10 mouse cellular contexts compared by ENCODE assay signal in genomic region chrX:51065158-51065664, GRCm38 (mm10). TPM values are rescaled to one million over a fixed set of nuclear protein-coding genes. Genes with fewer than 3 reads are reported as not detected.
DNase-seq lines count a peak whose midpoint lies in the region; ATAC-seq and TF ChIP-seq lines count a peak whose summit lies in the region.
"Had no signal": no experiment of that assay in that cellular context is flagged by ENCODE, and none has a peak within 500 bp of the region (broad histone marks: within the 10 kb centered on the region; RNA-seq: fewer than 3 reads in every experiment).

No protein-coding gene starts in this region.

- H3K4me3 ChIP-seq in lung, postnatal 0 days (ENCODE audit: low read depth, low read length): no peak overlapping the region
- H3K4me3 ChIP-seq in CH12.LX (replicated peaks in 1 of 3; ENCODE audit: low read depth in 2 of 3, low read length in 2 of 3, poor library complexity in 1 of 3) (no peak overlapping the region), myocyte (no peak overlapping the region)
- H3K4me3 ChIP-seq in hindbrain, embryonic 13.5 days: no peak overlapping the region
- H3K4me3 ChIP-seq in hindbrain, postnatal 0 days (ENCODE audit: low read length): no peak overlapping the region
- H3K4me3 ChIP-seq: embryonic facial prominence, embryonic 12.5 days; liver, embryonic 13.5 days had no signal

- no peaks in the 10 kb centered on the region for H3K79me2 ChIP-seq in CH12.LX (replicated peaks; ENCODE audit: control insufficient read depth, extremely low read depth, insufficient read depth, poor library complexity, severe bottlenecking)
- H3K79me2 ChIP-seq in myocyte (ENCODE audit: control insufficient read depth, insufficient read depth): no peaks in the 10 kb centered on the region

- TF ChIP-seq POLR2A in CH12.LX (IDR thresholded peaks at IDR 0.05; ENCODE audit: low read depth, low read length) (no peak), myocyte (IDR thresholded peaks at IDR 0.05; ENCODE audit: insufficient read length, low read depth) (no peak)

- no peak for TF ChIP-seq EP300 in lung, postnatal 0 days (IDR thresholded peaks at IDR 0.05)
- TF ChIP-seq EP300 in CH12.LX (IDR thresholded peaks at IDR 0.05; ENCODE audit: low read length): no peak

- peak; percentile 26 for TF ChIP-seq RAD21 in CH12.LX (IDR thresholded peaks at IDR 0.05; ENCODE audit: low read depth, low read length)

- 47% methylated on average over 6 of the region's 6 CpGs for WGBS in lung, postnatal 0 days
- 57% methylated on average over 6 of the region's 6 CpGs for WGBS in hindbrain, embryonic 13.5 days
- 59% methylated on average over 6 of the region's 6 CpGs for WGBS in hindbrain, postnatal 0 days

- TF ChIP-seq CTCF in lung, postnatal 0 days (IDR thresholded peaks at IDR 0.05): peak; percentile 36
- peak in 1 of 2 experiments; percentile 46; a peak in 2 of 4 replicates for TF ChIP-seq CTCF in CH12.LX (conservative IDR thresholded peaks at IDR 0.05 in 1 of 2, IDR thresholded peaks at IDR 0.05 in 1 of 2; ENCODE audit: low read depth in 2 of 2, low read length in 2 of 2)
- no peak for TF ChIP-seq CTCF in hindbrain, postnatal 0 days (IDR thresholded peaks at IDR 0.05; ENCODE audit: low read depth)

- no peaks in the 10 kb centered on the region for H3K9me3 ChIP-seq in lung, postnatal 0 days (ENCODE audit: low read length)
- no peaks in the 10 kb centered on the region for H3K9me3 ChIP-seq in CH12.LX (replicated peaks; ENCODE audit: low read length)
- H3K9me3 ChIP-seq in hindbrain, embryonic 13.5 days: no peaks in the 10 kb centered on the region
- no peaks in the 10 kb centered on the region for H3K9me3 ChIP-seq in hindbrain, postnatal 0 days (ENCODE audit: low read length)
- H3K9me3 ChIP-seq: embryonic facial prominence, embryonic 12.5 days; liver, embryonic 13.5 days had no signal

- no peaks in the 10 kb centered on the region for H3K27me3 ChIP-seq in lung, postnatal 0 days (replicated peaks; ENCODE audit: insufficient read depth, low read length)
- H3K27me3 ChIP-seq in CH12.LX (replicated peaks) (no peaks in the 10 kb centered on the region), myocyte (ENCODE audit: control insufficient read depth, insufficient read depth, insufficient read length) (no peaks in the 10 kb centered on the region)
- H3K27me3 ChIP-seq in hindbrain, embryonic 13.5 days: no peaks in the 10 kb centered on the region
- H3K27me3 ChIP-seq in hindbrain, postnatal 0 days (ENCODE audit: insufficient read depth, low read length): no peaks in the 10 kb centered on the region
- H3K27me3 ChIP-seq: embryonic facial prominence, embryonic 12.5 days; liver, embryonic 13.5 days had no signal

- no peak for ATAC-seq in lung, postnatal 0 days
- no peak for ATAC-seq in hindbrain, embryonic 13.5 days (ENCODE audit: low FRiP score)
- ATAC-seq in hindbrain, postnatal 0 days: no peak
- ATAC-seq: hindbrain, embryonic 16.5 days had no signal

- in situ Hi-C loops in CH12.LX (cut with MboI; ENCODE audit: low pct_ligation_motif_present, low pct_unique_long_range_greater_than_20kb, low sequenced_read_pairs): no loop called here

- no peak overlapping the region for H3K9ac ChIP-seq in lung, postnatal 0 days (replicated peaks; ENCODE audit: low read depth)
- H3K9ac ChIP-seq in CH12.LX (ENCODE audit: insufficient read depth, low read depth): no peak overlapping the region
- H3K9ac ChIP-seq in hindbrain, embryonic 13.5 days: no peak overlapping the region
- no peak overlapping the region for H3K9ac ChIP-seq in hindbrain, postnatal 0 days (replicated peaks; ENCODE audit: low read length)
- H3K9ac ChIP-seq: embryonic facial prominence, embryonic 12.5 days; liver, embryonic 13.5 days had no signal

- no peak overlapping the region for H3K27ac ChIP-seq in lung, postnatal 0 days (ENCODE audit: low read length)
- no peak overlapping the region for H3K27ac ChIP-seq in CH12.LX (ENCODE audit: insufficient read depth, low read depth)
- no peak overlapping the region for H3K27ac ChIP-seq in hindbrain, embryonic 13.5 days
- H3K27ac ChIP-seq in hindbrain, postnatal 0 days: no peak overlapping the region
- H3K27ac ChIP-seq: embryonic facial prominence, embryonic 12.5 days; liver, embryonic 13.5 days had no signal

- dilution Hi-C loops in CH12.LX (cut with MboI; ENCODE audit: extremely low pct_ligation_motif_present, extremely low pct_unique_long_range_greater_than_20kb, low sequenced_read_pairs): no loop called here

- H3K4me2 ChIP-seq in lung, postnatal 0 days (replicated peaks; ENCODE audit: low read depth, low read length): no peak overlapping the region
- H3K4me2 ChIP-seq in CH12.LX (ENCODE audit: insufficient read depth, low read depth, poor library complexity, severe bottlenecking): peak overlapping the region; percentile 71; the same call in 1 of the 2 replicates
- peak overlapping the region; percentile 49 for H3K4me2 ChIP-seq in myocyte (ENCODE audit: low read depth)
- H3K4me2 ChIP-seq in hindbrain, embryonic 13.5 days: no peak overlapping the region
- no peak overlapping the region for H3K4me2 ChIP-seq in hindbrain, postnatal 0 days (ENCODE audit: low read depth, low read length)
- H3K4me2 ChIP-seq: embryonic facial prominence, embryonic 12.5 days; liver, embryonic 13.5 days had no signal

- peak; percentile 11 for DNase-seq in lung, postnatal 0 days (ENCODE audit: low spot score)
- DNase-seq in lung, postnatal 25 days (ENCODE audit: low spot score): no peak
- DNase-seq in CH12.LX (ENCODE audit: extremely low read depth): peak; percentile 43
- DNase-seq in R1 (ENCODE audit: low read depth, low spot score): peak; percentile 1
- no peak for DNase-seq in hindbrain, postnatal 0 days (ENCODE audit: low spot score)

- no peak overlapping the region for H3ac ChIP-seq in myocyte (ENCODE audit: control insufficient read depth, insufficient read length)

- H3K4me1 ChIP-seq in lung, postnatal 0 days (ENCODE audit: insufficient read depth, low read depth, low read length): no peaks in the 10 kb centered on the region
- no peaks in the 10 kb centered on the region for H3K4me1 ChIP-seq in CH12.LX (ENCODE audit: control insufficient read depth in 1 of 2, insufficient read depth in 2 of 2)
- H3K4me1 ChIP-seq in hindbrain, embryonic 13.5 days (replicated peaks): no peaks in the 10 kb centered on the region
- H3K4me1 ChIP-seq in hindbrain, postnatal 0 days (ENCODE audit: insufficient read depth, low read length): no peaks in the 10 kb centered on the region
- H3K4me1 ChIP-seq: embryonic facial prominence, embryonic 12.5 days; liver, embryonic 13.5 days had no signal

- H3K36me3 ChIP-seq in lung, postnatal 0 days (ENCODE audit: insufficient read depth, low read length): no peaks in the 10 kb centered on the region
- H3K36me3 ChIP-seq in CH12.LX (replicated peaks in 1 of 2; ENCODE audit: control insufficient read depth in 1 of 2, insufficient read depth in 1 of 2, low read length in 1 of 2): no peaks in the 10 kb centered on the region
- no peaks in the 10 kb centered on the region for H3K36me3 ChIP-seq in myocyte (ENCODE audit: control insufficient read depth, insufficient read depth)
- no peaks in the 10 kb centered on the region for H3K36me3 ChIP-seq in hindbrain, embryonic 13.5 days
- no peaks in the 10 kb centered on the region for H3K36me3 ChIP-seq in hindbrain, postnatal 0 days (ENCODE audit: insufficient read depth, low read length)
- H3K36me3 ChIP-seq: embryonic facial prominence, embryonic 12.5 days; liver, embryonic 13.5 days had no signal

TF ChIP-seq in CH12.LX, 34 proteins besides CTCF, POLR2A, EP300 and RAD21:
- TF ChIP-seq E2F4 (IDR thresholded peaks at IDR 0.05; ENCODE audit: insufficient replicate concordance, low read depth, low read length): no peak
- peak; percentile 16; the same call in 1 of the 2 replicates for TF ChIP-seq SMC3 (IDR thresholded peaks at IDR 0.05; ENCODE audit: low read depth, low read length)
- TF ChIP-seq JUND (conservative IDR thresholded peaks at IDR 0.05; ENCODE audit: low read depth, low read length): peak; percentile 48; the same call in 1 of the 2 replicates
- TF ChIP-seq GABPA (IDR thresholded peaks at IDR 0.05; ENCODE audit: insufficient replicate concordance, low read depth, low read length): no peak

TF ChIP-seq in myocyte, 11 proteins besides CTCF, POLR2A, EP300 and RAD21:
- TF ChIP-seq MAX (IDR thresholded peaks at IDR 0.05; ENCODE audit: low read depth): no peak
- no peak for TF ChIP-seq REST (IDR thresholded peaks at IDR 0.05; ENCODE audit: insufficient read depth, insufficient read length)
TF ChIP-seq in myocyte: peak in this region for 0.

RNA-seq across cellular contexts. Expression of gene Rap2c, which starts 47.4 kb away (rescaled TPM):
- polyA plus RNA-seq in lung, postnatal 0 days (2015; fragmentation: Nextera tagmentation; extraction: Ambion mirVana): 14.0 and 15.3 TPM in 2 replicates
- 10.0 and 12.2 TPM in 2 replicates for total RNA-seq in CH12.LX (2012; rRNA removed)
- 31.7 and 34.7 TPM in 2 replicates for total RNA-seq in CH12.LX (2014; rRNA removed)
- 22.9 and 28.8 TPM in 2 replicates for polyA plus RNA-seq in CH12.LX (2012; ENCODE audit: insufficient read length, low read depth)
- 8.3 TPM for polyA plus RNA-seq in myocyte (2012; fragmentation: generic; extraction: Trizol)
- polyA plus RNA-seq in hindbrain, embryonic 13.5 days (2015; fragmentation: Nextera tagmentation; extraction: Ambion mirVana): 16.7 and 17.9 TPM in 2 replicates
- 15.8 and 15.9 TPM in 2 replicates for total RNA-seq in hindbrain, postnatal 0 days (2014; rRNA removed)
- 9.9 and 10.1 TPM in 2 replicates for polyA plus RNA-seq in hindbrain, postnatal 0 days (2015; fragmentation: Nextera tagmentation; extraction: Ambion mirVana)

Comparison
In these comparisons a context has a peak if more than half of its experiments do, and no peak if none do; other contexts are left out.
1. DNase-seq: peak in lung, postnatal 0 days (single experiment), CH12.LX (single experiment) and R1 (single experiment); none in lung, postnatal 25 days (single experiment) and hindbrain, postnatal 0 days (single experiment).
2. H3K4me2 ChIP-seq: peak in CH12.LX (single experiment) and myocyte (single experiment); none in lung, postnatal 0 days (single experiment), hindbrain, embryonic 13.5 days (single experiment) and hindbrain, postnatal 0 days (single experiment).